Mouse (Mus musculus) ES-Bruce4 (cell line): ENCODE data around the gene 3110021N24Rik.

Experiments used
- CTCF ChIP-seq: IDR thresholded peaks from one replicate; pipeline ENCODE4 v1.8.1; 2011; ENCODE audit warnings: low read depth, low read length
- EP300 ChIP-seq: IDR thresholded peaks from 2 replicates; pipeline ENCODE4 v1.6.1; 2011; ENCODE audit warnings: low read depth, low read length; ENCODE audit not compliant: insufficient read depth
- POLR2A ChIP-seq: IDR thresholded peaks from one replicate; pipeline ENCODE4 v1.8.1; 2011; ENCODE audit warnings: low read length; ENCODE audit not compliant: insufficient read depth

DNA sequence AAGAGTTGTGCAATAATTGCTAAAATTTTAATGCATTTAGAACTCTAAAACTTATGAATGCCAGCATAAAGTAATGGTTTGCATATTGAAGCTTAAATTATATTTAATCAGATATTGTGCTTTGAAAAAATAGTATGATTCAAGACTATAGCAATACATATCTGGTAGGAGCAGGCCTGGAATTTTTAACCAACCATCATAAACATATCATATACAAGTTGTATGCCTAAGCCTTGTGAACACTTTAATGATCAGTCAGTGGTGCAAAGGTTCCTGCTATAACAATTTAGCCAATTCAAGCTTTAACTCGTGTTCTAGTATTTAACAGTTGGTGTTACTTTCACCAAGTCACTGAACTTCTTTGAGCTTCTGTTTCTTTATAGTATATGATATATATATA lies 11.0 kb downstream of the 3110021N24Rik start:
- TF ChIP-seq CTCF = no peak
- no peak for TF ChIP-seq POLR2A
- TF ChIP-seq EP300 = no peak
